Mouse (Mus musculus): ENCODE results near the gene Lcn12. TPM values are rescaled to one million over a fixed set of nuclear protein-coding genes. Genes with fewer than 3 reads are reported as not detected.

Lcn12 gene
- not detected for total RNA-seq (2021)
- long read RNA-seq, result 0 reads

GRCm38 (mm10) chr2:25493476-25493961 is at the start of gene Lcn12:
TSS of gene Lcn12 (minus strand) at chr2:25493911.
- DNase-seq (ENCODE audit: low spot score in 2 of 2), result no peak

- no peak for DNase-seq (ENCODE audit: low spot score in 2 of 2)
These were observed 48.1 kb upstream of the Lcn12 start for GRCm38 (mm10) chr2:25541644-25542367.

DNA sequence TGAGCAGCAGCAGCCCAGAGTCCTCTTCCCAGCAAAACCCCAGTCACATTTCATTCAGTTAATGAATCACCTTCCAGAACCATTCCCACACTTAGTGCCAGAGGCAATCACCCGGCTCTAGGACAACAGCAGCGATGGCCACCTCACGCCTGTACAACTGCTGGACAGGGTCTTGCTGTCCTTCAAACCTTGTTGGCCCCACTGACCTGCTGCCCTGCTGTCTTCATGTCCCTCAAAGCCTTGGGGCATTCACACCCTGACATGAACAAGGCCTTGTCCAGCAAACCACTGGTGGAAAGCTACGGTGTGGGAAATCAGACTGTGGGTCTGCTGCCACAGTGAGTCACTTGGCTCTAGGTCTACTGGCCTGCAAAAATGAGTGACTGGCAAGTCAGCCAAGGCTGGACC is 46.8 kb upstream of the Lcn12 start:
- no peak for DNase-seq (ENCODE audit: low spot score in 2 of 2)

- no peak for DNase-seq (ENCODE audit: low spot score in 2 of 2)
These were observed 42.8 kb upstream of the Lcn12 start for GRCm38 (mm10) chr2:25536531-25536930.

GRCm38 (mm10) chr2:25534866-25535182 is 41.1 kb upstream of the Lcn12 start:
- no peak for DNase-seq (ENCODE audit: low spot score in 2 of 2)

- DNase-seq (ENCODE audit: low spot score in 2 of 2), result peak in 1 of 2 experiments; percentile 51
These were observed 40.6 kb upstream of the Lcn12 start for GRCm38 (mm10) chr2:25534178-25534865.

DNA sequence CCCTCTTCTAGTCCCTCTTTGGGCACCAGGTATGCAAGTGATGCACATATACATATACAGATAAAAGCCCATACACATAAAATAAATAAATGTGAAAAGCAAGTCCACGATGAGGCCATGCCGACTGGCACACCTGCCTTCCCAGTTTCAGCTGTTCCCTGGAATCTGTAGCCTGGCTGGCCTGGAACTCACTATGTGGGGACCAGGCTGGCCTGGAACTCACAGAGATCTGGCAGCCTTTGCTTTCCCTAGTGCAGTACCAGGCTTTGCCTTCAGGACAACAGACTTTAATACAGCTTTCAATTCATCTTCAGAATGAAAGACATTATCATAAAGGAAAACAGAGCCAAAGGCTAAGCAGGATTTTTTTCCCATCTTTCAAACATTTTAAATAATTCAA is 40.0 kb upstream of the Lcn12 start:
- no peak for DNase-seq (ENCODE audit: low spot score in 2 of 2)

GRCm38 (mm10) chr2:25526510-25527302 is 33.0 kb upstream of the Lcn12 start:
- DNase-seq (ENCODE audit: low spot score in 2 of 2), result no peak

DNA sequence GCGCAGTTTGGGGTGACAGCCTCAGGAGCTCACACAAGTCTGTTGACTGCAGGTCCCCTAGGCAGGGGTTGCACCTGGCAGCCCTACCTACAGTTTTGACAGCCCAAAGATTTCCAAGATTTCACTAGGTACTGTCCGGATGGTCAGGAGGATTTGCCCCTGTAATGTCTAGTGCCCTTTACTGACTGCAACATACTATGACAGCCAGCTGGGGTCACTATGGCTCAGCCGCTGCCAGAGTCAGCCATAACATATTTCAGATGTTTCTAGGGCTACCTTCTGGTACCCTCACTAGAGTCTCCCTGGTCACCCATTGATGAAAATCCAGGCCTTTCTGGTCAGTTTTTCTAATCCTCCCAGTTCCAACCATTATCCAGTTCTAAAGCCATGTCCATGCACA is 16.2 kb upstream of the Lcn12 start:
- DNase-seq (ENCODE audit: low spot score in 2 of 2), result no peak

GRCm38 (mm10) chr2:25506964-25507363 is 13.3 kb upstream of the Lcn12 start:
- no peak for DNase-seq (ENCODE audit: low spot score in 2 of 2)

GRCm38 (mm10) chr2:25505860-25506259 is 12.1 kb upstream of the Lcn12 start:
- DNase-seq (ENCODE audit: low spot score in 2 of 2), result no peak

DNA sequence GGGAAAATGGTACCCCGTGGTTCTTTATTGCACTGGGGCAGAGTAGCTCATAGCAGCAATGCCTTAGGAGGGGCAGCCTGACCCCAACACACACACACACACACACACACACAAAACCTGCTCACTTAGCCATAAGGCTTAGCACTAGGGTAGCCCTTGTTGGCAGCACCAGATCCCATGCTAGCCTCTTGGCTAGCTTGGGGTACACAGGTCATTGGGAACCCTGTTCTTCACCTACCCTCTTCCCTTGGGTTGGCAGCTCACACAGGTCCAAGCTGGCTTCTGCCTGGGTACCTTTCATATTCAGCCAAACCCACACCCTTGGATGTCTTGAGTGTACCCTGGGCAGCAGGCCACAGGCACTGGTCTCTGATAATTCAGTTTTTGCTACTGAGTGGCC is 11.3 kb upstream of the Lcn12 start:
- no peak for DNase-seq (ENCODE audit: low spot score in 2 of 2)

- DNase-seq (ENCODE audit: low spot score in 2 of 2), result no peak
These were observed 10.8 kb upstream of the Lcn12 start for GRCm38 (mm10) chr2:25504538-25504937.

GRCm38 (mm10) chr2:25502726-25503125 is 9.0 kb upstream of the Lcn12 start:
- DNase-seq (ENCODE audit: low spot score in 2 of 2), result no peak

- DNase-seq (ENCODE audit: low spot score in 2 of 2), result no peak
These were observed 8.1 kb upstream of the Lcn12 start, which contains the start of gene C8g for GRCm38 (mm10) chr2:25501593-25502486. TSS of gene C8g (minus strand) at chr2:25501719.

DNA sequence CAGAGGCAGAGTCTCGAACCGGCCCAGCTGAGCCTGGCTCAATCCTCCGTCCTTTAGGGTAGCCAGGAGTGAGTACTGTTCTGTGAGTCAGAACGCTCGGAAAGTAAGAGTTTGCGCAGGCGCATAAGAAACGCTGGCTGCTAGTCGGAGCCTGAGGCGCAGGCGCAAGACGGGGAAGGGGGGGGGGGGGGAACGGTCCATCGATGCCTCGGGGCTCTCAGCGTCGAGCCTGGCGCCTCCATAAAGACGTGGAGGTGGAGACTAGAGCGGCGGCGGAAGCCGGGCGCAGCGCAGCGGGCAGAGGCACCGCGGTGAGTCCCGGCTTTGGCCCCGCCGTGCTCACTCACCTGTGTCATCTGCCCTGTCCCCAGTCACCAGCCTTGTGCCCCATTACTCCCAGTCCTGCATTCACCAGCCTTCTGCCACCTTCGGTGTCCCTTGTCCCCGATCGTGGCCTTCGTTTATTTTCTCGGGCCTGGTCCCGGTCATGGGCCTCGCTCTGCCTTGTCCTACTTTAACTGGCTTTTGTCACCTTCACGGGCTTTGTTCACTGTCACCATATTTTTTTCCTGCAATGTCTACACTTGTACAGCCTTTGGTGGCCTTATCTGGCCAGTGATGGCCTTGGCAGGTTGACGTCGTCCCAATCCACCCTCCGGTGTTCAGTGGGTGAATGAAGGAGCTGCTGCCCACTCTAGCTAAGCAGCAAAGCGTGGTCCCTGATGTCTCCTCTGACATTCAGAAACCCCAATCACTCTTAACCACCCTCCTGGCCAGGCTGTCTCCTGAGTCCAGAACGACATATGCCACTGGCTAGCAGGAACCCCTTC is 7.1 kb upstream of the Lcn12 start, which contains the start of gene Fbxw5:
Gene Fbxw5 (plus strand): TSS at position 175 of the 830 bp plus-strand sequence.
- DNase-seq (ENCODE audit: low spot score in 2 of 2), result peak; percentile 69 to 90

DNA sequence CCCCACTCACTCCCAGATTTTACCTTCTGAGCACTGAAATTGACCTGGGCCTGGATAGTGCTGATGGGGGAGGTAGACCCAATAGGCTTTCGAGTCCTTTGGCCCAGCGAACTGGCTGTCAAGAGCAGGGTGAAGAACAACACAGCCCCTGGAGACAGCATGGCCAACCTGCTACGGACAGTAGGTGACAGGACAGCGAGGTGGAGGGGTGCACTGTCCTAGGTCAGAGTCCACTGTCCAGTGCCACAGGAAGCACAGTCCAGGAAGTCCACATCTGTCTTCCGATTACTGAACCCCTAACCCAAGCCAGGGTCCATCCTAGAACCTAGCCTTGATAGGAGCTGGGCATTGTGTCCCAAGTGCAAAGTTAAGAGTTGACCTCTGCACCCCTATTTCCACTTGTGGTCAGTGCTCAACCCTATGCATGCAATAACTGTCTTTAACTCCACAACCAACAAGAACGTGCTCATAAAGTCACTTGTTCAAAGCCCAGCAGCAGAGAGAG is 6.4 kb upstream of the Lcn12 start:
- DNase-seq (ENCODE audit: low spot score in 2 of 2), result peak in 1 of 2 experiments; percentile 26

DNA sequence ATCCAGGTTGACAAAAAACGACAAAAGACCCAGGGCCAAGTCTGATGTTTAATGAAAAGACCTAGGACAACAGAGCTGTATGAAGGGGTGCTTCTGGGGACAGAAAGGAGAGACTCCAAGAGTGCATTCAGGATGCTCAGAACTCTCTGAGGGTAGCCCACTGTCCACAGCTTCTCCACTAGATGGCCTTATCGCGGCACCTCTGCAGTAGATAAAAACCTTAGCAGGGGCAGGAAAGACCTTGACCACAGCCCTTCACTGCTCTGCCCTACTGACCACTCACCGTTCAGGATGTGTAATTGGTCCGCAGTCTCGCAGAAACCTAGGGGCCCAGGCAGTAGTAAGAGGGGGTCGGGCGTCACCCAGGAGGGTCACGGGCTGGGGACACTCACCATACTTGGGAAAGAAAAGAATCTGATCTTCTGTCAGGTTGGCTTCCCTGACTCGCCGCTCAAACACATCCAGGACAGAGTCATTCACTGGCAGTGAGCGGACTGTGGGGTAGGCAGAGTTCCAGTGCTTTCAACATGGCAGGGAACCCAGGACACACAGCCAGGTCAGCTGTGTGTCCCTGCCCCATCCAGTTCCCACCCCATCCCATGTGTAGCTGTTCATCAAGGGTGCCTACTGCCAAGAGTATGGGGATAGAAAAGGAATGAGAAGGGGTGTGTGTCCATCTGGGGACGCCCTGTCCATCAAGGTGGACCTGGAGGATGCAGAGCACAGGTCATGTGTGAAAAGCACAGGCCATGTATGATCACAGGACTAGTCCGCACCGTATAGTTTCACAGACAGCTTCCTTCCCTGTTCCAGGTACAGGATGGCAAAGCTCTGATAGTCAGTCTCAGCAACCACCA is 5.1 kb upstream of the Lcn12 start:
- DNase-seq (ENCODE audit: low spot score in 2 of 2), result no peak
